Mouse (Mus musculus) cerebellum, postnatal 25 days (tissue): ENCODE measurements around the gene Pdcd6.

Experiments
- DNase-seq, 2 experiments: peaks; one replicate each; pipeline ENCODE4 v3.0.0; 2021; ENCODE audit warnings: mixed read lengths in 2 of 2

Gene Pdcd6

DNA sequence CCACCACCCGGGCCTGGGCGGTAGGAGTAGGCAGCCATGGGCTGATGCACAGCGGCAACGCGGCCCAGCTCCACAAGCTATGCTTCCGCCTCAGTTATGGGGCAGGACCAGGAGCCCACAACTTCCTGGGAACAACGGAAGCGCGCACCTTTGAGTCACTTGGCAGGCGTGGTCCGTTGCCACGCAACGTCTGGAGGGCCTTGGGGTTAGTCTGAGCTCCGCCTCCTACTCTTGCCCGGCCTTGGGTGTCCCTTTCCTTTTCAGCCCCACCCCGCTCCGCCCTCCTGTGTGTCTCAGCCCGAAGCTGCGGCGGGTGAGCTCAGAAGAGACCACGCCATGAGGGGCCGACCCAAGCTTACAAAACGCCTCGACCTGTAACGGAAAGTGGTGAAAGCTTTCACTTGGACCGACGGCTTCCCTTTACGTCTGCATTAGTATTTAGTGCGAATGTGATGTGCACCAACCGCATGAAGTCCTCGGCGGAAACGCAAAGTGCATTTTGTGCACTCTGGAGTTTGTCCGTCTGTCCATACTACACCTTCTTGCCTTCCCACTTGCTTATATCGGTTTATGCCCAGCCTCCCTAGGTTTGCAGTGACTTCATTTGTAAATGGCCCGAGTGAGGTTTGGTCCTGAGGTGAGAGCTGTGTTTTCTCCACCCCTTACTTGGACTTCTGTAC is at the start of gene Pdcd6:
Gene Pdcd6 (minus strand): TSS at position 411 of the 680 bp plus-strand sequence.
- peak; percentile 85 to 91 for DNase-seq

DNA sequence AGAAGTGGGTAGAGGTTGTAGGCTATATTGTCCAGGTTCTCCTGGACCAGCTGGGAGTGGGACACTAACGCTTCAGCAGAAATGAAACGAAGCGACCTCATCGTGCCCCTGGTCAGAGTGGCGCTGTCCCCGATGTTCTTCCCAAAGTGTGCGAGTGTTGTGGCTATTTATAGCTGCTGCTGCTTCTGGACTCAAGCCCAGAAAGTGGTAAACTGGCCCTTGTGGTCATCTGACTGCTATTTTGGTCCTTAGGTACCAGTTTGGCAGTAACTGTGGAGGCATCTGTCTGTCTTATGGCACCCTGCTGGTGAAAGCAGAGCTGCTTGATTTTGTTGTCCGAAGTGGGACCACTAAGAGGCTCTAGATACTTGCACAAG is 46.5 kb upstream of the Pdcd6 start, which contains the start of gene Lrrc14b:
Gene Lrrc14b (minus strand): TSS at position 147 of the 377 bp plus-strand sequence.
- peak; percentile 35 to 53 for DNase-seq

DNA sequence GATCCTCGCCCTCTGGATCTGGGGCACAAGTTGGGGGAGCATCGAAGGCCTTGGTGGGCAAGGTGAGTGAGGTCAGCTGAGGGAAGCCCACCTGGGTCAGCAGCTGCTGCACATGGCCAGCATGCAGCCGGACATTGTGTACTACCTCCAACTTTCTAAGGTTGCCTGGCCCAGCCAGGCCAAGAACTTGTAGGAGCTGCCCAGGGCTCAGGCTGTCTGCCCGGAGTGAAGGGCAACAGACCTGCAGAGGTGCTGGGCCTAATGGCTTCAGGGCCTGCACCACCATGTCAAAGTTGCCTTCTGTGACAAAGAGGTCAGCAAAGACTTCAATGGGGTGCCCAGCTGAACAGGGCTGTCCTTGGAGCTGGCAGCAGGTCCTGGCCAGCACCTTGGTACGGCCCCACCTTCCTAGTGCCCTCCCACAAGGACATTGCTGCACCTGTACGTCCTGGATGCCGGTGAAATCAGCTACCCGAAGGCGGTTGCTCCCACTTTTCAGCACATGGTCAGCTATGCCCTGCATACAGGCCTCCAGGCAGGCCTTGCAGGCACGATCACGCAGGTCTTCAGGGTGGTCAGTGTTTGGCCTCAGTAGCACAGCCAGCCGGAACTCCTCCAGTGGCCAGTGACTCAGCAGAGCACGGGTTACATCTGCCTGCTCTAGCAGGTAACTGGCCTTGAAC is 45.9 kb upstream of the Pdcd6 start:
- peak; percentile 21 to 22 for DNase-seq

DNA sequence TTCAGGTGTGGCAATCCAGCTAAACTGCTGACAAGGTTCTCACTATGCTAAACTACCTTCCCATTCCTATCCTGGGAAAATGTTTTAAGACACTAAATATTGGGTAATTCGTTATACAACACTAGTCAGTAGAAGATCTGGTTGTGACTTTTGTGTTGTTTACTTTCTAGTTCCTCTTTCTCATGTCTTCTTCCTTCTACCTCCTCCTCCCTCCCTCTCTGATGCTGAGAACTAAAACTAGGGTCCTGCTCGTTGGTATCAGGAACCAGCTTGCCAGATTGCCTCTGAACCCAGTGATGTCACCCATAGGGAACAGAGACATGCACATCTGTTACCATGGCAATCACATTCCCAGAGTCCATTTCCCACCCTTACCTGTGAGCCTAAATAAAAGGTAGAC is 44.8 kb upstream of the Pdcd6 start:
- no peak for DNase-seq

DNA sequence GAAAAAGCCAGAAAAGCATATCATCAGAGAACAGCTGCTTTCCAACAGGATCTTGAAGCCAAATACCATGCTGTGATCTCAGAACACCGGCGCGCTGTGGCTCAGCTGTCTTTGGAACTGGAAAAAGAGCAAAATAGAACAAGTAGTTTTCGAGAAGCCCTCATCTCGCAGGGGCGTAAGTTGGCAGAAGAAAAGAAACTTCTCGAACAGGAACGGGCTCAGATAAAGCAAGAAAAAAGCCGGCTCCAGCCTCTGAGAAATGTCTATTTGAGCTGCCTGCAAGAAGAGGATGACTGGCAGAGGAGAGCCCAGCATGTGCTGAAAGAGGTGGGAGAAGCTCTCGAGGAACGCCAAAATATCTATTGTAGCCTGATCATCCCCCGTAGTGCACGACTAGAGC is 39.1 kb upstream of the Pdcd6 start:
- no peak for DNase-seq

DNA sequence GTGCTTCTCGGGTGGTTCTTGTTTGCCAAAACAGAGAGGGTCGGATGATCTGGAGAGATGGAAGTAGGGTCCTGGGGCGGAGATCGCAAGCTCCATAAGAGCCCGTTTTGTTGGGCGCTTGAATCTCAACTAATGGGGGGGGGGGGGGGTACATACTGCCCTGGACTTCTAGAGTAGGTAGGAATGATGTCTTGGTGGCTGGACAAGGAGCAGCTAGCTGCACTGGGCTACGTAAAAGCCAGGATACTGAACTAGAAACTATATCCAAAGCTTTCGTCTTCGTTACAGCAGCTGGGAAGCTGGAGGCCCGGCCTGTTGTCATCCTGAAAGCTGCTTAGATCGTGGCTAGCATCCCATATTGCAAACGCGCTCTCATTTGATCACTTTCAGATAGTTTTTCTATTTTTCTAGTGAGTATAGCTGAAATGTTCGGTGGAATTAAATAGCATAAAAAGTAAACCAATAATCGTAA is 33.1 kb upstream of the Pdcd6 start:
- no peak for DNase-seq

DNA sequence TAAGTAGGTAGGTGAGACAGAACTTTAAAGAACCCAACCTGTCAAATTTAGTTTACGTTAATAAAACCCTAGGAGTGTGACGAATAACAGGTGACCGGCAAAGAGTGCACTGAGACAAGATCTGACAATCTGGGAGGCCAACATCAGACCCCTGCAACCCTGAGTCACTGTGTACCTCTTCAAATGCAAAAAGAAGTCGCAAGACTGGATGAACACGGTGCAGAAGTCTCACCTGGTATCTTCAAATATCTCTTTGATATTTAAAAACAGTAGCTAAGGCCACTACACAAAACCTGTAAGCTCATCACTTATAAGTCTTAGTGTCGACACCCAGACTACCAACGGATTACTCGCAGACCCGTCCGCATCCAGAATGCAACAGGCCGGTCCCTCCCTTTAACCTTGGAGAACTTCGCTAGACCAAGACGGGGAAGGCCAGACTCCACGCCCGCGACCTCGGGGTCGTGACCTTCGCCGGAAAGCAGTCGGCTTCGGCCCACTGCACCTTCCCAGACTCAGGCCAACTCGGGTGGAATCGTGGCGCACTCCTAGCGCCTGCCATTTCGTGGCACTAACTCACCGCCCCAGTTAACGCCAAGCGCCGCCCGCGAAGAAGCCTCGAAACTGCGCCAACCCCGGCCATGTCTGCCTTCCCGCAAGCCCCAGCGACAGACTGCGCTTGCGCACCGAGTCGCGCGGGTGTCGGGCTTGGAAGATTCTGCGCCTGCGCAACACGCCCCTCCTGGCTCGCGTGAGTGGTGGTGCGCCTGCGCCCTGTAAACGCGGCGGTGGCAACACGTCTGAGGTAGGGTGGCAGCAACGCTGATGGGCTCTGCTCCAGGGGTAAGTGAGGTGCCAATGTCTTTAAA is 32.4 kb upstream of the Pdcd6 start, which contains the start of the genes Sdha and Ccdc127:
Gene Sdha (minus strand): TSS at position 715 of the 869 bp plus-strand sequence.
Gene Ccdc127 (plus strand): TSS at position 744 of the 869 bp plus-strand sequence.
- DNase-seq, result peak; percentile 97 to 98

DNA sequence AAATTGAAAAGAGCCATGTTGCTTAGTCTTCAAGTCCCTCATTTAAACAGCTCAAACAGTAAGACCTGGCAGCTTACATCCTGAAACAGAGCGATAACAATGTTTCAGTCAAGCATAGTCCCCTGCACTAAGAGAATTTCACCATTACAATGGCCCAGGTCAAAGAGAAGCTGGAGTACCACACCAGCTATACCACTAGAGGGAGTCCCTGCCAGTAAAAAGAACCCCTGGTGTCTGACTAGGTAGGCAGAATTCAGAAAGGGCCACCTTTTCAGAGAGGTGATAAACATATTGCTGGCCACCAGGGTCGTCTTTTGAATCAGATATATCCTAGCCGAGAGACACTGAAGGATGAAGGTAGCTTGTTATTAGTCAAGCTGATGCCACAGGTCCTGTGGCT is 23.7 kb upstream of the Pdcd6 start:
- peak; percentile 23 to 54 for DNase-seq

DNA sequence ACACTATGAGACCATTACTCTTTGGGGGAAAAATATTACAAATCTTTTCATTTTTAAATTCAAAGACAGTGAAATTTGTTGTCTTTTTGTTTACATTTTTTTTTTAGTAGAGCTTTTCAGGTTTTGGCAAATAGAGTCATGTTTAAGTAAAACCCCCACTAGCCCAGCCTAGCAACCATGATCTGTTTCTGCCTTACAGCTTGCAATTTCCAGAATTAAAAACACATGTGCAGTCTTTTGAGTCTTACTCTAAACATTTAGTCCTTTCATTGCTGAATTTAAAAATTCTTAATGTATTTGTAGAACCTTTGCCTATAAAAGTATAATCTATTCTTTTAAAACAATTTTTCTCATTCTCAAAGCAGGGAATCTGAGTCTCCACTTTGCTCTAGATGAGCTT is 11.9 kb upstream of the Pdcd6 start:
- no peak for DNase-seq

DNA sequence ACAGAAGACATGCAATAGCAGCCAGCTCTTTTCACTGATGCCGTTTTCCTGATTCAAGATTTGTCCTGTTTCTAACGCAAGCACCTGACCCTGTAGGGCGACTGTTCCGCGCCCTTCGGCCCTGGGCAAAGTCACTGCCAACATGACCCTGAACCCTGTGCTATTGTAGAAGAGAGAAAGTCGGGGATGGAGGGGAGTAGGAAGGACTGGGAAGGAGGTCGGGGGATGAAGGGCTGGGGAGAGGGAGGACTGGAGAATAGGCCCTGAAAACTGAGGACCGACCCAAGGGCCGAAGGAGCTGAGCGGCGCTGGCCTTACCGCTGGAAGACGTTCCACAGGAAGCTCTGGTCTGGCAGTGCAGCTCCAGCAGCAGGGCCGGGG is 601 bp downstream of the Pdcd6 start:
- DNase-seq, result no peak

DNA sequence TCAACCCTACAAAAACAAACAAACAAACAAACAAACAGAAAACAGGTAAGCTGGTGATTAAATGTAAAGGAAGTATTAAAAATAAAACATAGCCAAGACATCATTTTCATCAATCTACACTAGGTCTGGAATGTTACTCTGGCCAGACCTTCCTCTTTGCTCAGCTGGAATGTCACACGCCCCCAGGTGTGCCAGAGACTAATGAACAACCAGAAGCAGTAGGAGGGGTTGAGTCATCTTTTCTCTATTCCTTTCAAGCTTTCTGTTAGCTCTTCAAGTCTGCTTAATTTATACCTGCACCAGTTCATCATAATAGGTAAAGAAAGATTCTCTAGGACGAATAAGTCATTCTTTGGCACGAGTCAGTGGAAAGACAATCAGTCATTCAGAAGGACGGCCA is 994 bp downstream of the Pdcd6 start:
- no peak for DNase-seq

DNA sequence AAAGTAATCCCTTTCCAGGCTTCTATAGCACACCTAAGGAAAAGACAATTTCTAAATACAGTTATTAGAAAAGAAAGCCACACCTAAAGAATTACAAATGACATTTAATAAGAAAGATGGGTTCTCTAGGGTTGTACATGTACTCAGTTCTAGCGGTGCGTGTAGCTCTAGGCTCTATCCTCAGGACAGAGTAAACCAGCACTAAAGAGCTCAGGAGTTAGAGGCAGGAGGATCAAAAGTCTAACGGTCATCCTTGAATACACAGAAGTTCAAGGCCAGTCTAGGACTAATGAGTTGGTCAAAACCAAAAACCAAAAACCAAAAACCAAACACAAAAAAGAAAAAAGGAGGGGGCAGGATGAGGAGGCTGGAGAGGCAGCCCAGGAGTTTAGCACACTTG is 2.8 kb downstream of the Pdcd6 start:
- no peak for DNase-seq

DNA sequence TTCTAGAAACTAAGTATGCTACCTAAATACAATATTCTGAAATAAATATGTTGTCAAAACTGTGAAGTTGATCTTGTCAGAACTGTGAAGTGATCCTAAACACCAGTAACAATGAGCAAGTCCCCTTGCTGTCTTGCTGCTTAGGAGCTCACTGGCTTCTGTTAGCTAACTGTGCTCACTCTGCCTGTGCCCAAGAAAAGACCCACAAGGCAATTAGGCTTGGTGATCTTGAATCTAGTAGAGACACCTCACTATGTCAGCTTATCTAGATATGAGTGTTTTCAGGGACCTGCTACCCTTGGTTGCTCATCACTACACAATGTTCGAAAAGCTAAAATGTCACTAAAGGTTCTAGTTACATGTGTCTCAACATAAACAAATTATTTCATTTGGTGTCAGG is 11.6 kb downstream of the Pdcd6 start:
- no peak for DNase-seq

DNA sequence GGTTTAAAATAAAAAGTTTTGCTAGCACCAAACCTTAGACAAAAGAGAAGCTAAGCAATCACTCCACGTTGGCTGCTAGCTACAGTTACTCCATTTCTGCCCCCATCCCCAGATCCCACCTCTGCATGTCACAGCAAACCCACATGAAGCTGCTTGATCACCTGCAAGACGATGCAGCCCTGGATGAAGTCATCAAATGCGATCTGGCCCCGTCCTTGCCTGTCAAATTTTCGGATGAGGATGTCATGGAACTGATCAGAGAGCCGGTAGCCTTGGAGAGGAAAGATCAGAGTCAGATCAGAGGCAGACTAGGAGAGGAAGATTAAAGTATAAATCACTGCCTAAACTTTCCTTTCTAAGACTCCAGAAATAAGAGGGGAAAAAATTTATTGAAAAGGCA is 12.0 kb downstream of the Pdcd6 start:
- DNase-seq, result no peak

DNA sequence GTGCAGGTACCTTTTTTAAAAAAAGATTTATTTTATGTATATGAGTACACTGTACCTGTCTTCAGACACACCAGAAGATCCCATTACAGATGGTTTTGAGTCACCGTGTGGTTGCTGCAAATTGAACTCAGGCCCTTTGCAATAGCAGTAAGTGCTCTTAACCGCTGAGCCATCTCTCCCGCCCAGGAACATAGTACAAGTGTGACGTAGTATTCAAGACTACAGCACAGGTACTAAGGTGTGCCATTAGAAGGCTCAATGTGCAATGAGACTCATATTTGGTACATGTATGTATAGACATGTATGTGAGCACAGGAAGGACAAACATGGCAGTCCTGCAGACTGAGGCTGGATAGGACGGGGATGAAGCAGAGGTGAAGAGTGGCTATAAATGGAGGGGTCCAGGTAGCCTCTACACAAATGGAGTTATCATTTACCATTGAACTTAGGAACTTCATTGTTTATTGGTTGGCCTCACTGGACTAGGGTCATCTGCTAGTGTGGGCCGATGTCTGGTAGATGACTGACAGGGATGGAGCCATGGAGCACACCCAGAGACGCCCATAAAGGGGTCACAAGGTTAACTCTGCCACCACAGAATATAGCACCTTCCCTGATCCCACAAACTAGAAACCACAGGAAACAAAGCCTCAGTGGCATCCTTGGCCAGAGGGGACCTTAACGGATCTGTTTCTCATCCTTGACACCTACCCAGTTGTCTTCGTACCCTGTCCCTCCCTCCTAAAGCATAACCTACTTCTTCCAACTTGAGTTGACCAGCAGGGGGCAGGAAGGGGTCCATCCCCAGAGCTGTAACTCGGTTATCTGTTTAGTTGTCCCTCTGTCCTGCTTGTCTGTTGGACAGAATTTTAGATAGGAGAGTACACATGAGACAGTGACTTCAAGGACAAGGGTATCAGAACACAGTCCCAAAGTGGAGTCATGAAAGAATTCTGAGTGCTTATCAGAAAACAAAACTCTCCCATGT is 15.0 kb downstream of the Pdcd6 start:
- DNase-seq, result no peak

DNA sequence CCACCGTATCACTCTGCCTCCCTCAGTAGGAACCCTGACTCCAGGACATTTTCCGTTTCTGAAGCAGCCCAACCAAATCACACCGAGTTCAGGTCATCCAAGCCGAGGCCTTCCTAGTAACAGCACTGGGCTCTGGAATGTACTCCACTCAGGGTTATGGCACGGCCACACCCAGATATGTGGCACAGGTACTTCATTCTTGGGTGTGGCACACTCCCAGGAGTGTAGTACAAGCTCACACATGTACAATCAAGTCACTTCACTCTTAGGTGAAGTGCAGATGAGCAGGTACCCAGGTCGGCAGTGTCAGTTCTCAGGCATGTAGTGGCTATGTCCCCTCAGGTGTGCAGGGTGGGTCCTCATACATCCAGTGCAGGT is 15.8 kb downstream of the Pdcd6 start:
- DNase-seq, result no peak

DNA sequence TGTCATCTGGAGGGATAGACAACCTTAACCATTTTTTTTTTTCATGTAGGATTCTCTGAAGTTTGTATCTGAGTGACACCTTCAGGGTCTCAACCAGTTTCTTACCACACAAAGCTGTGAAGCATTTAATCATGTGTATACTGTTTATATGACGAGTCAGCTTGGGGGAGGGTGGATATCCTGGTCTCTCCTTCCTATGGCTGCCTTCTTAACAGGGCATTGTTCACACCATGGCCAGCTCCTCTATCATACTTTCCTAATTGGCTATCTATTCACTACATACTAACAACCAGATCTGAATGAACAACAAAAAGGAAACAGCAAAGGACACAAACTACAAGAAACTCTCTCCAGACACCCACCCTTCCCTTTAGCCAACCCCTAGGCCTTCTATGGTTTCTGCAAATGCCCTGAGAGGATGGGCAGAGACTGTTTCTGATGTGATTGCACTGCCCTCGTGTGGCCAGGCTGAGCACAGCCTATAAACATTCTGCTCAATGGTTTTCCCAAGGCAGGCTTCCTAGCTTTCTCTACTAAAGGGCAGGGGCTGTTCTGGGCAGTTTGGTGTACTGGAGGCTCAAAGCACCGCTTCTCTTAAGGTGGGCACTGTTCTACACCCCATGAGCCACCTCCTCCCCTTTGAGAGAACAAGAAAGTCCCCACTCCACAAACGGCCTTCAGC is 16.3 kb downstream of the Pdcd6 start:
- peak; percentile 74 to 82 for DNase-seq

DNA sequence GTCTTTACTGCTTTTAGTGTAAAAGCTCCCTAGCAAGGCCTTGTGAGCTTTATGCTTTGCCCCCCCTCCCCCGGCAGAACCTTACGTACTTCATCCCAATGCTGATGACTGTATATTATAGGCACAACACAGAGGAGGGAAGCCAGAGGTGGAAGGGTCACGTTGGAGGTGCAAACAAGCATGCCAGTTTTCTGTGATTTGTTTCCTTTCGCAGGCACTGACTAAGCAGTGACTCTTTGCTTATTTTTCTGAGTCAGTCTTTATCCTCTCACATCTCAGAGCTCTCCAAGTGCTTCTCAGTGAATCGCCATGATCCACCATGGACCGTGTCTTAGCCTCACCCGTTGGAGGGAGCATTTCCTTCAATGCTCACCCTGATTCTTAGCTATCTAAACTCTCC is 21.0 kb downstream of the Pdcd6 start:
- no peak for DNase-seq

DNA sequence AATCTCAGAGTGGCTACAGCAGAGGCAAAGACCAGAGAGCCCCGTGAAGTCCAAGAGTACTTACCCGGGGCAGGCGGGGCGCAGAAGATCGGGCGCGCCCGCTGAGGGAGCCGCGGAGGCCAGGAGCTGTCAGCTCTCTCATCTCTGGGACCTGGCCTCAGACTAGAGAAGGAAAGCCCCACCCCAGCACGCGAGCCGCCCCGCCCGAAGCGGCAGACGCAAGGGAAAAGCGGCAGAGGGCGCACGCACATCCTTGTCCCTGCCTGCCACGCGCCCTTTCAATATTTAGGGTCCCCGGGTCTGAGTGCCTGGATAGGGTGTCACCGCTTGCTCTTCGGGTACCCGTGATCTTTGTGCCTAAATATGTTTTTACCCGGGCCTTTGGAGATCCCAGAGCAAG is 25.2 kb downstream of the Pdcd6 start, which contains the start of gene Ahrr:
Gene Ahrr (minus strand): TSS at position 165 of the 400 bp plus-strand sequence.
- DNase-seq, result peak; percentile 26 to 45

DNA sequence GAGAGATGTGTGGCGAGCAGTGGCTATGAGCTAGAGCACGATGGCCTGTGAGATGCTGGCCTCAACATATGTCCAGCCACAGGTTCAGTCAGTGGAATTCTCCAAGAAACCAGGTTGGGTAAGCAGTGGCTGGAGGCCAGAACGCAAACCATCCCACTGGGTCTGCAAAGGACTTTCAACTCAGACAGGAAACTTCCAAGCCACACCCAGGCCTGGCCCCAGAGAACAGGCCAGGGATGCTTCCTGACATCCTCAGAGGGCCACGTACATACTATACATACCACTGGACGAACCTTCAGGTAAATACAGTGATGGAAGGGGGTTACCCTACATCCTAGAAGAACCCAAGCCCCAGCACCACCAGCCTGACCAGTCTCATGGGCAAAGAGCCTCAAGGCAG is 27.7 kb downstream of the Pdcd6 start:
- no peak for DNase-seq

DNA sequence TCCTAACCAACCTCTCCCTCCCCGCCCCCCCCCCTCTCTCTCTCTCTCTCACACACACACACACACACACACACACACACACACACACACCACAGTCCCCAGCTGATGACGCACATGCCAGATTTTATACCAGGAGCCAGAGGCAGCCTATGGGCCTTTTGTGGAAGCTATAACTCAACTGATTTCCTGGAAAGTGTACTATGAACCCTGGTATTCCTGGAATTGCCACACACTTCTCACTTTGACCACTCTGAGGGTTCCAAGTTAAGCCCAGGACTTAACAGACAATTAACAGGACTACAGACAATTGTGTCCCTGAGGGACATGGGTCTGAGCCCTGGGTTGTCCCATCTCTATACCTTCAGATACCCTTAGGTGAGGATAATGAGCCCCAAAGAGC is 35.1 kb downstream of the Pdcd6 start:
- no peak for DNase-seq
